Mouse (Mus musculus) lung, embryonic 14.5 days (tissue): Measurements from ENCODE around the gene Sidt1. TPM values are rescaled to one million over a fixed set of nuclear protein-coding genes. Genes with fewer than 3 reads are reported as not detected.

Source experiments
- ATAC-seq: fragments of 200-750 bp; cut with Nextera tagmentation; 2 replicates; pipeline ENCODE4 v1.8.0; 2017; ENCODE audit warnings: mild to moderate bottlenecking, moderate TSS enrichment, moderate library complexity; ENCODE audit not compliant: insufficient read depth
- DNase-seq: peaks from one replicate; pipeline ENCODE4 v3.0.0-alpha.2; 2015
- H3K27ac ChIP-seq: fragments of 300-500 bp; sonication (generic); 2 replicates; pipeline ENCODE4 v1.5.1; 2014; ENCODE audit warnings: low read depth, mild to moderate bottlenecking, moderate library complexity
- H3K27me3 ChIP-seq: fragments of 300-500 bp; sonication (generic); 2 replicates; pipeline ENCODE4 v1.6.1; 2014; ENCODE audit warnings: low read length, control low read depth; ENCODE audit not compliant: insufficient read depth
- H3K36me3 ChIP-seq: fragments of 300-500 bp; sonication (generic); 2 replicates; pipeline ENCODE4 v1.6.1; 2014; ENCODE audit warnings: control low read depth; ENCODE audit not compliant: insufficient read depth
- H3K4me1 ChIP-seq: fragments of 300-500 bp; sonication (generic); 2 replicates; pipeline ENCODE4 v1.6.1; 2014; ENCODE audit warnings: antibody characterized with exemption, control low read depth; ENCODE audit not compliant: insufficient read depth
- H3K4me2 ChIP-seq: fragments of 300-500 bp; sonication (generic); 2 replicates; pipeline ENCODE4 v1.6.1; 2014; ENCODE audit warnings: mild to moderate bottlenecking
- H3K4me3 ChIP-seq: fragments of 300-500 bp; sonication (generic); 2 replicates; pipeline ENCODE4 v1.5.1; 2014; ENCODE audit warnings: low read depth, low read length
- H3K9ac ChIP-seq: fragments of 300-500 bp; sonication (generic); 2 replicates; pipeline ENCODE4 v1.6.1; 2014
- H3K9me3 ChIP-seq: fragments of 300-500 bp; sonication (generic); 2 replicates; pipeline ENCODE4 v1.6.1; 2016; ENCODE audit warnings: low read depth, low read length, control low read depth
- CTCF ChIP-seq: IDR thresholded peaks from 2 replicates; pipeline ENCODE4 v1.5.1; 2016; ENCODE audit warnings: antibody characterized with exemption, low read depth
- WGBS: fragments of 180-500 bp; shearing (Covaris S2); extraction: QIAGEN DNeasy Blood & Tissue Kit; methylation state at CpG from one replicate; pipeline ENCODE4 v1.1.7; 2014; 5-methylcytosine and 5-hydroxymethylcytosine counted together
- polyA plus RNA-seq: library from polyadenylated mRNA; unstranded; fragments of >200 nt; fragmentation: Nextera tagmentation; extraction: Ambion mirVana; gene quantifications from 2 replicates; pipeline ENCODE4 v1.2.1, GENCODE M21; 2014

Gene Sidt1
- 0.20 and 0.26 TPM in 2 replicates for polyA plus RNA-seq

- Histone ChIP-seq H3K4me1 (no peaks in the 10 kb centered on the region), H3K9ac (peak within 1 kb of the TSS; percentile 66), H3K9me3 (no peaks in the 10 kb centered on the region), H3K4me3 (peak within 1 kb of the TSS; percentile 58), H3K27me3 (peaks cover 13% of the 10 kb centered on the region; the same call in 1 of the 2 replicates), H3K36me3 (no peaks in the 10 kb centered on the region), H3K4me2 (peak within 1 kb of the TSS; percentile 100), H3K27ac (no peak within 1 kb of the TSS)
- WGBS: 4% methylated on average over 15 of the region's 15 CpGs
- ATAC-seq (peak; percentile 37; the same call in 1 of the 2 replicates), DNase-seq (peak; percentile 40)
- TF ChIP-seq CTCF: no peak
These were observed at the start of gene Sidt1 for GRCm38 (mm10) chr16:44332861-44333284. Gene Sidt1, minus strand, starts transcription at chr16:44333196.

GRCm38 (mm10) chr16:44381578-44381977 lies 48.6 kb upstream of the Sidt1 start:
- H3K9ac ChIP-seq: no peak overlapping the region
- WGBS: 19% methylated on average over 5 of the region's 5 CpGs
- H3K27ac ChIP-seq: no peak overlapping the region
- peak; percentile 51 for DNase-seq
- no peaks in the 10 kb centered on the region for H3K9me3 ChIP-seq
- no peak for TF ChIP-seq CTCF
- no peaks in the 10 kb centered on the region for H3K4me1 ChIP-seq
- peaks cover 29% of the 10 kb centered on the region for H3K36me3 ChIP-seq
- H3K27me3 ChIP-seq: no peaks in the 10 kb centered on the region
- peak; percentile 41; the same call in 1 of the 2 replicates for ATAC-seq
- H3K4me2 ChIP-seq: no peak overlapping the region
- no peak overlapping the region for H3K4me3 ChIP-seq

- TF ChIP-seq CTCF: no peak
- no peak for DNase-seq
These were observed 47.0 kb upstream of the Sidt1 start for GRCm38 (mm10) chr16:44380006-44380405.

GRCm38 (mm10) chr16:44375459-44375858 lies 42.5 kb upstream of the Sidt1 start:
- H3K4me1 ChIP-seq: no peaks in the 10 kb centered on the region
- H3K27me3 ChIP-seq: no peaks in the 10 kb centered on the region
- TF ChIP-seq CTCF: no peak
- no peak overlapping the region for H3K27ac ChIP-seq
- no peak overlapping the region for H3K4me2 ChIP-seq
- H3K4me3 ChIP-seq: no peak overlapping the region
- no peaks in the 10 kb centered on the region for H3K9me3 ChIP-seq
- H3K9ac ChIP-seq: no peak overlapping the region
- ATAC-seq (no peak), DNase-seq (no peak)
- peaks cover 50% of the 10 kb centered on the region for H3K36me3 ChIP-seq
- WGBS: 72% methylated on average over 4 of the region's 4 CpGs

More at GRCm38 (mm10) chr16:44380006-44380405, 47.0 kb upstream of the Sidt1 start:
- no peak overlapping the region for H3K9ac ChIP-seq
- H3K4me1 ChIP-seq: no peaks in the 10 kb centered on the region
- no peaks in the 10 kb centered on the region for H3K27me3 ChIP-seq
- no peak for ATAC-seq
- H3K4me3 ChIP-seq: no peak overlapping the region
- 63% methylated on average over 4 of the region's 4 CpGs for WGBS
- H3K36me3 ChIP-seq: peaks cover 31% of the 10 kb centered on the region
- no peaks in the 10 kb centered on the region for H3K9me3 ChIP-seq
- H3K27ac ChIP-seq: no peak overlapping the region
- H3K4me2 ChIP-seq: no peak overlapping the region

- no peak for TF ChIP-seq CTCF
- WGBS: 86% methylated on average over 7 of the region's 7 CpGs
- Histone ChIP-seq H3K9ac (no peak overlapping the region), H3K4me3 (no peak overlapping the region), H3K27me3 (no peaks in the 10 kb centered on the region), H3K27ac (no peak overlapping the region), H3K4me1 (no peaks in the 10 kb centered on the region), H3K9me3 (no peaks in the 10 kb centered on the region), H3K36me3 (peaks cover 35% of the 10 kb centered on the region; the same call in 1 of the 2 replicates), H3K4me2 (no peak overlapping the region)
- ATAC-seq (no peak), DNase-seq (no peak)
These were observed 32.5 kb upstream of the Sidt1 start for GRCm38 (mm10) chr16:44365522-44365921.

- TF ChIP-seq CTCF: peak; percentile 75
- Histone ChIP-seq H3K27ac (no peak overlapping the region), H3K27me3 (no peaks in the 10 kb centered on the region), H3K4me1 (no peaks in the 10 kb centered on the region), H3K9ac (no peak overlapping the region), H3K36me3 (peaks cover 32% of the 10 kb centered on the region; the same call in 1 of the 2 replicates), H3K4me2 (no peak overlapping the region), H3K4me3 (no peak overlapping the region), H3K9me3 (no peaks in the 10 kb centered on the region)
- peak; percentile 69 for DNase-seq
- WGBS: 87% methylated on average over 10 of the region's 10 CpGs
- no peak for ATAC-seq
These were observed 29.2 kb upstream of the Sidt1 start for GRCm38 (mm10) chr16:44361921-44362890.
